Mouse (Mus musculus): ENCODE data around the gene Fgfr2.

Gene Fgfr2

DNA sequence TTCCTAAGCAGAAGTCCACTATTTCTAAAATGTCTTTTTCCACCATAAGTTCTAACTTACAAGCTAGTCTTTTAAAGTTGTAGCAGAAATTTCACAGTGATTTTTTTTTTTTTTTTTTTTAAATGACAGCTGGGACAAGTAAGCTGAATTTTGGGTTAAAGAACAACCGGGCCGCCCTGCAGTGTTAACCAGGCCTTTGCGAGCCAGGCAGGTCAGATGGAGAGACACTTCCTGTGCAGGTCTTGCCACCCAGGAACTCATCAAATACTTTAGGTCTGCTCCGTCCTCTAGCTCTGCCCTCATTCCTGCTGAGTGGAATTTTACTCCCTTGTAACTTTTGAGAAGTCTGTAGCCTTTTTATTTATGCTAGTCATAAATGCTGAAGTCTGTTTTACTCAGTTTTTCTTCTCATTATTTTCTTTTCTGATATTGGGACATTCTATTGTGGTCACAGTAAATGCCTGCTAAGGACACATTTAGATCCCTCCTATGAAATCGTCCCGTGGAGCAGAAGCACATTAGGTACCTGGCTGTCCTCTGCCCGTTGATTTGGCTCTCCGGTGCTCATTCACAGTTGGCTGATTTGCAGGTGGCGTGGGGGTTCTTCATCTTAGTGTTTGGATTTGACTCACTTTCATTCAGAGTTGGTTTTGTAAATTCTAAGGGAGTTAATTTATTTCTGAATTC, 2228.1 kb downstream of the Fgfr2 start:
- no peak for DNase-seq

DNA sequence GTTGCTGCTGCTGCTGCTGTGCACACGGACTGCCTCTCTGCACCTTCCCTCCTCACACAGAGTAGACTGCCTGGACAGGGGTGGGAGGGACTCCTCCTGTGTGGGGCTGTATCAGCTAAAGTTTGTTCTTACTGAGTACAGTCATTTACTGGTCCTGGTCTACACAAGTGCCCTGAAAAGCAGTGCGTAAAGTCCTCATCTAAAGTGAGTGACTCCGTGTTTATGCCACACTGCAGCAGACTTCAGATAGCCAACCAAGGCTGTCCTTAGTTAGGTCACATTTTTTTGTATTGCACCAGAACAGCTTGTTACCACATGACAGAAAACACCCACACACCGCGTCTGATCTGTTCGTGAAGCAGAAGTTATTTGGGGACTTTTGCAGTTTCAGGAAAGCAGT, 2230.2 kb downstream of the Fgfr2 start:
- DNase-seq, result peak; percentile 39

DNA sequence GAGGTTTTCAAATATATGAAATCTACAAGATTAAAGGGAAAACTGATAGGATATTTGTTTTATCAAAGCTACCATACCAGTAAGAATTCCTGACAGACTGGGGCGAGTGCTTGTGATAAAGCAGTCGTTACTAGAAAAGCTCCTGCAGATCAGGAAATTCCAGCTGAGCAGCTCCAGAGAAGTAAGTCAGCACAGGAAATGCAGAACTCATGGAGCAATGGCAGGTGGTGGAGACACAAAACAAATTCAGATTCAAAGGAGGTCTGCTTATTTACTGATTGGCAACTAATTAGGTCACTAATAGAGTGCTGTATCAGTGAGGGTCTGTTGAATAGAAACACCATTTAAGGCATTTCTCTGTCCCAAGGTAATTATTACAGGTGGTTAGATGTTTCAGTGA, 2232.3 kb downstream of the Fgfr2 start:
- no peak for DNase-seq

DNA sequence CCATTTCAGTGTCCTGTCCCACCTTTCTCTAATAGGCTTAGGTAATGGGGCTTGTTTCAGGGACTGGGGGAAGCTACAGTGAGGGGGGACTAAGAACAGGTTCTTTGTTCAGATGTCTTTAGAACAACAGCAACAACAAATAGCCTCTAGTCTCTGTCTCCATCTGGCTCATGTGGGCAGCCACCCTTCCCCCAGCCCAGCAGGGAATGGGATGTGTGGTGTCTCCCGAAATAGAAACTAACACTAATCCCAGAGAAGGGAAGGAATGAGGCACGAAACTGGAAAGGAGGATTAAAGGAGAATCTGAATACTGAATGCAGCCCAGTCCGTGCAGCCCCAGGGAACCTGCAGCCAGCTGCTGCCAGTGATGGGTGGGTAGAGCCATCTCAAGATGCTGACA, 2235.2 kb downstream of the Fgfr2 start:
- peak; percentile 39 for DNase-seq

DNA sequence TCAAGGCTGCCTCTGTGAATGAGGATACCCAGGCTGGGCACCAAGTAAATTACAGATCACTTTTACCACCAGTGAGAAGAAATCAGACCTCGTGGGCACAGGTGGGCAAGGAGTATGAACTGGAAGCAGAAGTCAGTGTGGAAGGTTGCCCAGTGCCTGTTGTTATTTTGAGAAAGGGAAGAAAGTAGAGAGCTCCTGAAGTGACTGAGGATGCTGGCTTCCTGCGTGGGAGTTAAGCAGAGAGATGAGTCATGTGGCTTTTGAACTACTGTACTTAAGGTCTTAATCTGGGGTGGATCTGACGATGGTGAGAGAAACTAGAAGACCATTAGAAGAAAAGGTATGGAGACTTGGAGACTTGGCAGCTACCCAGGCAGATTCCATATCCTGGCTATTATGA, 2236.9 kb downstream of the Fgfr2 start:
- DNase-seq, result no peak

DNA sequence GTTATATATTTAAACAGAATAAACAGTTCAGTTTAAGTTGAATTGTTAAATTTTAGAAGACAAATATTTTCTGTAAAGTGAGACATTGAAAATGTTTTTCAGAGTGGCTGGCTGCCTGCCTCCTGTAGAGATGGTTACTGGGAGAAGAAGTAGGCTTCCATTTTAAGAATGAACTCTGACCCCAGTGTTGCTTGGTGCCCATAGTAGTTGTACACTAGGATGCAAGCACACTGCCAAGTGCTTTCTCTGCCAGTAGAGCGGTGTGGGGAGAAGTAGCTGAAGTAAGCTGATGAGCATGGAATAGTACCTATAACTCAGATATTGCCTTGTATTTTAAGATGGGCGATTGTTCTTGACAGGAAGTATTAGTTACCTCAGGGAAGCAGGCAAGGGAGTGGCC, 2239.0 kb downstream of the Fgfr2 start:
- DNase-seq, result no peak

DNA sequence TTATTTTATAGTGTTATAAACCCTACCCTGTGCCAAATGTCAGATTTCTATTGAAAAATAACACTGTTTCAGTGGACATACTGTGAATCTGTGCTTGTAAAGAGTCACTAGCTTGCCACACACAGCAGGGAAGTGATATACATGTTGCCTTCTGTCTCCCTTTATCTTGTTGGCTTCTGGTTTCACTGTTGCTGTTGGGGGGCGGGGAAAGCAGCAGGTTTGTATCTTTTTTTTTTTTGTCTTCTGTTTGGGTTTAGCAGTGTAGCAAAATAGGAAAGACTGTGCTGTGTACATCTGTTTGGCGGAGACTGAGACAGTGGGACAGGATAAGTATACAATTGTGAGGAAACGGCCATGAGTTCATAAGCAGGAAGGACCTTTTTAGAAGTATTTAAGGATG, 2255.9 kb downstream of the Fgfr2 start:
- peak; percentile 19 for DNase-seq

DNA sequence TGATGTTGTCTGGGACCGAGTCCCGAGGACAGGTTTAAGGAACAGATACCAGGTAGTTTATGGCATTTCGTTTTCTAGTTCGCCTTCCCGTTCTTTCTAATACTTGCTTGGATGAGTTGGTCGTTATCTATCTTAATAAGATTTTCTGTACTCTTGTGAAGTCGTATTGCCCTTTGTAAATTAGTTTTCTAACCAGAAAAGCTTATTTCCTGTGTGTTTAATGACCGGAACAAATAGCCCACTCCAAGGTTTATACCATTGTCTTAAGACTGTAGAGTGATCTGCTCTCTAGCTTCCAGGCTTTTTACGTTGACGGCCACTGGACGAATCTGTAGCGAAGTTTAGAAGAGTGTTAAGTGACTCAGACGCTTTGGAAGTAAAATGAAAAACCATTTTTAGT, 2256.5 kb downstream of the Fgfr2 start:
- DNase-seq, result no peak

DNA sequence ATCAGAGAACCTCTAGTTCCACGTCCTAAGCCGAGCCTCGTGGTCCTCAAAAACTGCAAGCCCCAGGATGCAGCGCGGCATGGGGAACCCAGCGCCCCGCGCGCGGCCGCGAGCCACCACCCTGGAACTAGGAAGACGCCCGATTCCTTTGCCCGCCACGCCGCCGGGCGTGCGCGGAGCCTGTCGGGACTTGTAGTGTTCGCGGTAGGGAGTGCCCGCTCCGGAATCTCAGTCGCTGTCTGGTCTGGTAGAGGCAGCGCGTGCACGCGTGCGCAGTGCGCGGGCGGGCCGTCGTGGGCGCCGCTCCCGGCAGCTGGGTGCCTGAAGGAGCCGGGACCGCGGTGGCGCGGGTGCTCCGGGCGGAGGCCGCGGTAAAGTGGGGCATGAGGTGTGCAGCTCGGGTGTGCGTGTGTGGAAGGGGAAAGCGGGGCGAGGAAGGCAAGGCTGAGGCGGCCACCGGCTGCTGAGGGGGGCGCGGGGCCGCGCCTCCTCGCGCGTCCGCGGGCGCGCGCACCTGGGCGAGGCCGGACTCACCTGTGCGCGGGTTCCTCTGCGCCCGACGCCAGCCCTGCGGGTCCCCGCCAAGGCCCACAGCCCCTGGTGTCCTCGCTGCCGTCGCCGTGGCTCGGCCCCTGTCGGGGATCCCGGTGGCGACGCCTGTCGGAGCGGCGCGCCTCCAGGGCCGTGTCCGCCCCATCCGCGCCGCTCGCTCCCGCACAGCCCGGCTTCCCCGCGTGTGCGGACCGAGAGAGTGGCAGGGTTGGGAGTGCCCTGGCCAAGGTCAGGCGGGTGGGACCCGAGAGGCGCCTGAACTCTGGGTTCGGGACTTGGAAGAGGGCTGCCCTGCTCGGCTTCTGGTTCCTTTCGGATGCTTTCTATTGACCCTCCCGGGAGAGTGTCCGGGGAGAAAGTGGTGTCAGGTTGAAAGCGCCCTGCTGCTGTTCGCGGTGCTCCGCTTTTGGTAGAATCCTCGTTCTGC, 2257.2 kb downstream of the Fgfr2 start, which contains the start of gene Plekha1:
TSS of gene Plekha1 (plus strand) at position 144 of the 979 bp plus-strand sequence.
- DNase-seq, result peak; percentile 96

DNA sequence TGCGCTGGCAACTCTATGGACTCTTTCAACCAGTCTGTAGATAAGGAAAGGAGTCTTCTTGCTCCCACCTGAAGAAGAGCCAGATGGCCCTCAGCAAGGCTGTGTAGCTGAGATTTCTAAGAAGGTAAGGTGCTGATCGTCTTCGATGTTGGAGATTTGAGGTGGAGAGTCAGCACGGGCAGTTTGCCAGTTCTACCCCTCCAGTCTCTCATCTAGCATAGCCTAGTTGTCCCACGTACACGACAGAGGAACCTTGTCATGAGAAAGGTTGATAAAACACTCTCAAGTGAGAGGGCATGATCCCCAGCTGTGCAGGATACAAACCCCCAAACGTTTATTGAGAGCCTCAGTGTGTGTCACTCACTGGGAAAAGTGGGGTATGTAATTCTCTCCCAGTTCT, 2258.4 kb downstream of the Fgfr2 start:
- no peak for DNase-seq

DNA sequence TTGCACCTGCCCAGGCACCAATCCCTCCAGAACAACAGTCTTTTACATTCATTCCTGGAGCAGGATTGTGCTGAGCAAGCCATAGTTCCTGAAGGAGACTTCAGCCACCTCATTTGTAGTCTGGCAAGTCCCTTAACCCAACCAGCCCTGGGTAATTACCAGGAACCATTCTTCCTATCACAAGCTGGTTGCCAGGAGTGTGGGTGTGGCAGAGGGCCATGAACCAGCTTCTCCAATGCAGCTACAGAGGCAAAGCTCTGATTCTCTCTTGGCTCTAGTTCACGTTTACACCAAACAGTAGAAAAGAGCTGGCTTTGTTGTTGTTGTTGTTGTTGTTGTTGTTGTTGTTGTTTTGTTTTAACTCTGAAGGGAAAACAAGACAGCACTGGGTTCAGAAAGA, 2260.6 kb downstream of the Fgfr2 start:
- no peak for DNase-seq

DNA sequence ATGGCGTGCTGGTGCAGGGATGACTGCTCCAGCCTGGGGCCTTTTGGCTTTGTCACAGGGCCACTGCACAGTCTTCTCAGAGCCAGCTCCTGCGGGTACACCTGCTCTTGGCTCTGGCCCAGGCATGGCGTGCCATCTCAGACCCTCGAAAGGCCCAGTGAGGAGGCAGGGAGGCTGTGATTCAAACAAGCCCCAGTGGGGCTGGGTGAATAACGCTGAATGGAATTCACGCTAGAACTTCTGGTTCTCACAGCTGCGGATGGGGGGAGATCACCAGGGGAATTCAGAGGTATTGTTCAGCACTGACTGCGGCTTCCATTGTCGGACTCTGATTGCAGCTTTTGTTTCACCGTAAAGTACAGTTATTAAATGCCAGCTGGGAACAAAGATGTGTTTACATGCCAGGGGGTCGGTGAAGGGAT, 2262.4 kb downstream of the Fgfr2 start:
- DNase-seq, result peak; percentile 30

DNA sequence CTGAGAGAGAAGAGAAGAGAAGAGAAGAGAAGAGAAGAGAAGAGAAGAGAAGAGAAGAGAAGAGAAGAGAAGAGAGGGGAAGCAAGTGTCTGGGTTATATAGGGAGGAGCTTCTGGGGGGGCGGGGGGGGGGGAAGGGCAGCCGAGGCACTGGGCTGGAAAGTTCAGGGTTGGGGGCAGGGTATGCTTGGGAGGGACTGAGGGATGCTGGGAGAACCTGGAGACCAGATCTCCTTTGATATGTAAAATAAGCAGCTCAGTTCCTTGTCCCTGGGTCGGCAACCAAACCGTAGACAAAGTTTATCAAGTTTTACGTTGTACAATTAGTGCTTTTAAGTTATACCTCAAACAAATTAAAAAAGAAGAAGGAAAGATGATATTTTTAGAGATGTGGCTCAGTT, 2263.2 kb downstream of the Fgfr2 start:
- no peak for DNase-seq

DNA sequence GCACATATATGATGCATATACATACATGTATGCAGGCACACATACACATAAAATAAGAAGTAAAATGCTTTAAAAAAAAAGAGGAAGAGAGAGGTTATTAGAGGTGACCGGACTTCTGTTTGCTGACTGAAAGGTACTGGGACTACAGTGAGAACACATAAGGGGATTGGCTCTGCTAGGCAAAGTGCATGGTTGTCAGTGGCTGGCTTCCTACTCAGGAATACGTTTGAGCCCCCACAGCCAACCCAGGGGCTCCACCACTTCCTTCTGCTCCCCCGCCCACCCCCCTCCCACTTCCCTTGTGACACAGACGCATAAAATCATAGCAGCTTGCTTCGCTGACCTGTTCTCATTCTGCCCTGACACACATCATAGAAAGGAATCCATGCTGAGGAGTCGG, 2265.2 kb downstream of the Fgfr2 start:
- no peak for DNase-seq

DNA sequence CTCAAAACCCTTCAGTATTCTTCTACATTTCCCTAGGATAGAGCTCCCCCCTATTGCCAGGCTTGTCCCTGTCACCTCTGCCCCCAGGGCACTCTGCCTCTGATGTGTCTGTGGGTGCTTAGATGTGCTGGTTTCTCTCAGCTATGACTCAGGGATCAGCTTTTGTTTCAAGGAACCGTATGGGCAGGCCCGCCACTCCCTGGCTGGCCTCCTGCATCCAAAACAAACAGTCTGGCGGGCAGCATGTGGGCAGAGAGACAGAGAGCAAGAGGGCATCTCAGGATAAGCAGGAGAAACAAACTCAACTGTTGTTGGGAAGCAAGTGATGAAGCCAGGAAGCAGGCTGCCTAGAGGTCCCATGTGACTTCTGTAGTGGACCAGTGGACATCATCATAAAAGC, 2267.5 kb downstream of the Fgfr2 start:
- peak; percentile 23 for DNase-seq

DNA sequence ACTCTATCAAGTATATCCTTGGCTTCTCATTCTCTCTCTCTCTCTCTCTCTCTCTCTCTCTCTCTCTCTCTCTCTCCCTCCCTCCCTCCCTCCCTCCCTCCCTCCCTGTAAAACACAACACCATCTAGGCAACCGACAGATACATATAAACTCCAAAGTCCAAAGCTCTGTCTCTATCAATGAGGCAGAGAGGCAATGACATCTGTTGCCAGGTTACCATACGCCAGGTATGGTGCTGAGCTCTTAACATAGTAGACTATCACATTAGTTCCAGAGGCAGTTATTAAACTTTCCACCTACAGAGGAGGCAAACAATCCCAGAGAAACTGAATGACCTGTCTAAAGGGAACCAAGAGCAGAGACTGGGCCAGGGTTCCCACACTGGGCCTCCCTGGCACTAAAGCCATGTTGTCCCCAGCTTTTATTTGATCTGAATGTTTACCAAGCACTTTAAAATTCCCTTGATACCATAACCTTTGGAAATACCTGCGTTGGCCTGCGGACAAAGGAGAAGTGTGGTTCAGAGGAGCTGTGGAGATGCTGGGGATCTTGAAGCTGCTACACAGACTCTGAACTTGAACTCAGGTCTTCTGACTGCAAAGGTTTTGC, 2268.4 kb downstream of the Fgfr2 start:
- peak; percentile 46 for DNase-seq

DNA sequence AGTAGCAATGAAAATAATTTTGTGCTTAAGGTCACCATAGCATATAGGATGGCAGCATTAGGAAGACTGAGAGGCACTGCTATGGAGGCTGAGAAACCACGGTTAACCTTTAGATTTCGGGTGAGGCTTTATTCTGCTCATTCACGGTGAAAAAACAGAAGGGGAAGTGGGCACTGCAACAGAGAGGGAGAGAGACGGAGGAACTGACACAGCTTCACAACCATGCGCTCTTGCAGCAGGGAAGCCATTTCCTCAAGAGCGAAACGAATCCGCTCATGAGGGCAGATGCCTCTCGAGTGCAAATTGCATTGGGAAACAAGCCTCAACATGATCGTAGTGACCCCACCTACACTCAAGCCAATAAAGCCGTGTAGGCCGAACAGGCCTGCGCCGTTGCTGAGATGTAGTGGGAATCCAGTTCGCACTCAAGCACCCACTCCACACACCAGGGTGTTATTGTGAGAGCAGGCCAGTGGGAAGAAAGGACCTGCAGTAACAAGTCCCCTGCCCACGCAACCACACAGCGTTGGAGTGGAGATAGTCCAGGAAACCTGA, 2275.9 kb downstream of the Fgfr2 start:
- DNase-seq, result no peak

DNA sequence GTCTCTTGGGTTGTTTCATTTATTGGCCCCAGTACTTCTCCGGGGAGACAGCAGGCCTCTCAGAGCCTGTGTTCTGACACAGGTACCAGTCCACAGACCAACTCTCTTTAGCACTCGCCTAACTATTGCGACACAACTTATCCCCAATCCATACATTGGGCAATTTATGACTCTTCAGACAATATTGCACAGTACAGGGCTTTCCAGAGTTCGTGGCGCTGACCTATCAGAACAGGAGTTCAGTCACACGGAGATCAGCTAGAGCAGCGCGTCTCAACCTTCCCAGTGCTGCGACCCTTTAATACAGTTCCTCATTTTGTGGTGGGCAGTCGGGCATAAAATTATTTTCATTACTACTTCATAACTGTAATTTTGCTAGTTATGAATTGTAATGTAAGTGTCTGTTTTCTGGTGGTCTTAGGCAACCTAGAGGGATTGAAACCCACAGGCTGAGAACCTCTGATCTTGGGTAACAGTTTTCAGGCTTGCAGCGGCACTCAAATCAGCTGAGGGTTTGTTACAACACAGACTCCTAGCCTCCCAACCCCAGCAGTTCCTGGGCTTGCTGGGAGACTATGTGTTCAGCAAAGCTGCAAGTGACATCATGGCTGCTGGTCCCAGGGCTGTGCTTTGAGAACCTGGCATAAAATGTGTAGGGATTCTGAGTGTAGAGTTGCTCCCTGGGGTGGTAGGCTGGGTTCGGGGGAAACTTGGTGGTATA, 2283.6 kb downstream of the Fgfr2 start:
- no peak for DNase-seq

DNA sequence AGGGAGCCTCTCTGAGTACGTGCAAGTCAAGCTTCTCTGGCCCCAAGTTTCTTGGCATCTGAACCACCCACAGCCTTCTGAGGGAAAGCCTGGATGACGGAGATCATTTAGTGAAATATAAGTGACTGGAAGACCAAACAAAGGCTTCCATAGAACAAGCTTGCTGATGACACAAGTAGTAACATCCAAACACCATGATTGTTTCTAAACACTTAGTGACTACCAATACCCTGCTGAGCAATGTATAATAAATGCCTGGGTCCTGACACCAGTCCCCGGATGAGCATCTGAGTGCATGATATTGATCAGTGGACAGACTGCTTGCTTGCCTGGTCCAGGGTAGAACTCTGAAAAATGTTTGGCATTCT, 2284.5 kb downstream of the Fgfr2 start:
- no peak for DNase-seq

DNA sequence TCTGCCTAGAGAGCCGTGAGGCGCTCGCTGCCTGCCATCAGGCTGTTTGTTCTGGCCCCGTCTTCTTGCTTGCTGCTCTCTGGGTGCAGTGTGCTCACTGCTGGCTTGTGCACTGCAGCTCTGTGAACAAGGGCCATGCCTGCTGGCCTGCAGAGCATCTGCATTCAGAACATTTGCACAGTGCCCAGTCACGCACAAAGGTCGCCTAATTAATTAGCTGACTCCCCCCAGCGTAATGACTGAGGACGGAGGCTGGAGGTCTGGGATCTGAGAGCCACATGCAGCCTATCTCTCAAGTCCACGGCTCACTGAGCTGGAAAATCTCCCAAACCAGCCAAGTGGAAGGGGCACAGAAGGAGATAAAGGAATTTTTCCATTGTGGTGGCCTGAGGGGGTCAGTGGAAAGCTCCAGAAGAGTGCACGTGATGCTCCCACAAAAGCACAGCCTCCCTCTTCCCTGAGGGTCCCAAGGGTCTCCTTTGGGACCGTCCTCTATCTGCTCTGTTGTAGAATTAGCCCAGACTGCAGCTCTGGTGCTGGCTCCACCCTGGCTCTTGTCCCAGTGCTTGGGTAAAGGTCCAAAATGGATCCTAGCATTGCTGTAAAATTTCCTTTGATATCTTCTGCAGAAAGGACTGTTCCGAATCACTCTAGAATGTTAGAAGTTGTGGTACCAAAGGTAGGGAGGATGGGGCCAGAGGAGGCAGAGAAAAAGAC, 2285.1 kb downstream of the Fgfr2 start:
- DNase-seq, result no peak

DNA sequence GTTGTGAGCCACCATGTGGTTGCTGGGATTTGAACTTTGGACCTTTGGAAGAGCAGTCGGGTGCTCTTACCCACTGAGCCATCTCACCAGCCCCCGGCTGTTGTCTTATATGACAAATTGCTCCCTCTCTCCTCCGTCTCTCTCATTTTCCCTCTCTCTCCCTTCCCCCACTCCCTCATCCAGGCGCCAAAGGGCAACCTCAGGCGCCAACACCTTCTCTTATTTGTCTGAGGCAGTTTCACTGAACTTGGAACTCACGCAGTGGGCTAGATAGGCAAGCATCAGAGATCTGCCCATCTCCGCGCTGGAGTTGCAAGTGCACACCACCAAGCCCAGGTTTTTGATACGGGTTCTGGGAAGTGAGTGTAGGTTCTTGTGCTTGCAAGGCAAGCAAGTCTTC, 2287.1 kb downstream of the Fgfr2 start:
- DNase-seq, result no peak
